Mouse (Mus musculus) inflammation-experienced regulatory T-cells, adult 6 months (primary cell): ENCODE measurements around the gene Fank1. TPM values are rescaled to one million over a fixed set of nuclear protein-coding genes. Genes with fewer than 3 reads are reported as not detected.

Source experiments
- ATAC-seq: one replicate; pipeline ENCODE4 v1.8.0; 2017
- polyA plus RNA-seq, 3 experiments: library from polyadenylated mRNA; unstranded; fragments of 100-300 nt; shearing (Covaris generic); gene quantifications; one replicate each; pipeline ENCODE4 v1.2.1; 2017

The Fank1 gene
- polyA plus RNA-seq, result not detected

- peak; percentile 90 for ATAC-seq
Observed at GRCm38 (mm10) chr7:133776626-133776996, at the start of gene Fank1. Fank1 (plus strand) TSS chr7:133776861.

GRCm38 (mm10) chr7:133727027-133727426 lies 49.6 kb upstream of the Fank1 start:
- ATAC-seq, result no peak

GRCm38 (mm10) chr7:133729351-133729750 lies 47.3 kb upstream of the Fank1 start:
- no peak for ATAC-seq

- no peak for ATAC-seq
Observed at GRCm38 (mm10) chr7:133730324-133731191, 46.1 kb upstream of the Fank1 start.

GRCm38 (mm10) chr7:133731971-133732645 lies 44.6 kb upstream of the Fank1 start:
- ATAC-seq, result no peak

GRCm38 (mm10) chr7:133740558-133740957 lies 36.1 kb upstream of the Fank1 start:
- peak; percentile 46 for ATAC-seq

GRCm38 (mm10) chr7:133742530-133743325 lies 33.9 kb upstream of the Fank1 start:
- no peak for ATAC-seq

GRCm38 (mm10) chr7:133743611-133744010 lies 33.0 kb upstream of the Fank1 start:
- ATAC-seq, result no peak

- no peak for ATAC-seq
Observed at GRCm38 (mm10) chr7:133744209-133744608, 32.5 kb upstream of the Fank1 start.

GRCm38 (mm10) chr7:133744701-133745100 lies 32.0 kb upstream of the Fank1 start:
- no peak for ATAC-seq

GRCm38 (mm10) chr7:133747372-133747771 lies 29.3 kb upstream of the Fank1 start:
- no peak for ATAC-seq

- no peak for ATAC-seq
Observed at GRCm38 (mm10) chr7:133748753-133749152, 27.9 kb upstream of the Fank1 start.

- ATAC-seq, result no peak
Observed at GRCm38 (mm10) chr7:133750666-133751065, 26.0 kb upstream of the Fank1 start.

- ATAC-seq, result no peak
Observed at GRCm38 (mm10) chr7:133751163-133751562, 25.5 kb upstream of the Fank1 start.

- ATAC-seq, result no peak
Observed at GRCm38 (mm10) chr7:133757961-133758455, 18.7 kb upstream of the Fank1 start.

GRCm38 (mm10) chr7:133758716-133759115 lies 17.9 kb upstream of the Fank1 start:
- ATAC-seq, result no peak

- ATAC-seq, result no peak
Observed at GRCm38 (mm10) chr7:133759611-133760353, 16.9 kb upstream of the Fank1 start.

GRCm38 (mm10) chr7:133762696-133763095 lies 14.0 kb upstream of the Fank1 start:
- ATAC-seq, result no peak

- ATAC-seq, result no peak
Observed at GRCm38 (mm10) chr7:133764425-133764824, 12.2 kb upstream of the Fank1 start.

GRCm38 (mm10) chr7:133765240-133765848 lies 11.3 kb upstream of the Fank1 start:
- no peak for ATAC-seq

GRCm38 (mm10) chr7:133765849-133766243 lies 10.8 kb upstream of the Fank1 start:
- ATAC-seq, result no peak

- no peak for ATAC-seq
Observed at GRCm38 (mm10) chr7:133768027-133768426, 8.6 kb upstream of the Fank1 start.
